Mouse (Mus musculus) heart, adult 8-10 months (tissue): ENCODE results near the gene Ccdc57. TPM values are rescaled to one million over a fixed set of nuclear protein-coding genes. Genes with fewer than 3 reads are reported as not detected.
A peak's percentile ranks its signal among the peaks of the same experiment; 100 is the strongest.

Source experiments
- DNase-seq: peaks from one replicate; pipeline ENCODE4 v3.0.0; 2022; ENCODE audit warnings: low spot score
- total RNA-seq, 4 experiments: library from RNA; stranded (reverse); gene quantifications; 2 replicates each; pipeline ENCODE4 v1.2.4; 2022

The Ccdc57 gene
- total RNA-seq, 4 experiments from 2014 or later, result 0.72 to 1.7 (median 1.2) TPM

DNA sequence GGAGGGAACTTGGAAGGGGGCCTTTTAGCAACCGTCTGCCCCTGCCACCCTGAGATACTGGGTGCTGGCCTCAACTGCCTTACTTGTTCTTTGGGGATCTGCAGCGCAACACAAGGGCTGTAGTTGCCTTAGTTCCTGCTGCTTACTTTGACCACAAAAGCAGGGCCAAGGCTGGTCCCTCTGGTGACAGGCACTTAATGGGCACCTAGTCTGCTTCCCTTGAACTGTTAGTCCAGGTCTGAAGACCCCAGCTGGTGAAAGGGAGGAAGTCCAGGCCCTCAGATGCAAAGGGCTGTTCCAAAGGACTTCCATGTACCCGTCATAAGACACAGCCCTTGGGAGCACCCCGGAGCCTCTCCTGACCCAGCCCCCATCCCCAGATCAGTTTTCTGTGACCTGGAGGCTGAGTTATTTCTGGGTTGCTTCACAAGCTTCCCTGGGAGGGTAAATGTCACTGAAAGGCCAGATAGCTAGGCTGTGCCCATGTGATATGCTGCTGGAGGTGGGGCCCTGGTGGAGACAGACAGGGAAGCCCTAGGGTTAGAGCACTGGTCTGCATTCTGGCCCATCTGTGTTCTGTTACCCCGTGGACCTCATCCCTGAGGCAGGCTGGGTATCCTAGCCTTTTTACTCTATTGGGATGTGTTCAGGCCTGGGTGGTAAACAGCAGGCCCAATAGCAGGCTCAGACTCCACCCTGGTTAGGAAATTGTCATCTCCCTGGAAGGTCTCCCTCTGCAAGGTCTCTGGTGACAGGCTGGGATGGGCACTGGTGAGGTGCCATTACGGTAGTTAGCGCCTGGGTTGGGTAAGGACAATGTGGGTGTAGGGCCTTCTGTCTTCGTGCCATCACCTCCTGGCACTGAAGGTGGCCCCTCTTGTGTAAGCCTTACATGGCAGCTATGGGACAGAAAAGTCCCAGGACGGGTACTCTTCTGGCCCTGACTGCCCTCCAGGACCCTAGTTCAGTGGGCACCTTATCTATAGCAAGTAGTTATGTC lies 19.4 kb upstream of the Ccdc57 start:
- DNase-seq, result no peak

DNA sequence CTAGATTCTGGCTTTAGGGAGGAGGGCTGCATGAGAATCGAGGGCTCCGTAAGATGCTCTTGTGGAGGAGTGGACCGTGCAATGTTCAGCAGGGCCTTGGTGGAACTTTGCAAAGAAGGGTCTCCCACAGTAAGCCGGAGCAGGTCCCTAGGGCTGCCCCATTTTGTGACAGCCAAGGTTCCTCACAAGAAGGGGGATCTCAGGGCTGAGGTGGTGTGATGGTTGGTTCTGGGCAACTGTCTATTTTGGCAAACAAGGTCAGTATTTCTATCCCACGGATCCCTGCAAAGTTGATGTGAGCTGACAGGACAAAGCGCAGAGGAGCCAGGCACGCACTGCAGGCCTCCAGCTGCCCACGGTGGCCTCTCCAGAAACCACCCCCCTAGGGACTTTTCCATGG lies 18.6 kb upstream of the Ccdc57 start:
- DNase-seq, result no peak

DNA sequence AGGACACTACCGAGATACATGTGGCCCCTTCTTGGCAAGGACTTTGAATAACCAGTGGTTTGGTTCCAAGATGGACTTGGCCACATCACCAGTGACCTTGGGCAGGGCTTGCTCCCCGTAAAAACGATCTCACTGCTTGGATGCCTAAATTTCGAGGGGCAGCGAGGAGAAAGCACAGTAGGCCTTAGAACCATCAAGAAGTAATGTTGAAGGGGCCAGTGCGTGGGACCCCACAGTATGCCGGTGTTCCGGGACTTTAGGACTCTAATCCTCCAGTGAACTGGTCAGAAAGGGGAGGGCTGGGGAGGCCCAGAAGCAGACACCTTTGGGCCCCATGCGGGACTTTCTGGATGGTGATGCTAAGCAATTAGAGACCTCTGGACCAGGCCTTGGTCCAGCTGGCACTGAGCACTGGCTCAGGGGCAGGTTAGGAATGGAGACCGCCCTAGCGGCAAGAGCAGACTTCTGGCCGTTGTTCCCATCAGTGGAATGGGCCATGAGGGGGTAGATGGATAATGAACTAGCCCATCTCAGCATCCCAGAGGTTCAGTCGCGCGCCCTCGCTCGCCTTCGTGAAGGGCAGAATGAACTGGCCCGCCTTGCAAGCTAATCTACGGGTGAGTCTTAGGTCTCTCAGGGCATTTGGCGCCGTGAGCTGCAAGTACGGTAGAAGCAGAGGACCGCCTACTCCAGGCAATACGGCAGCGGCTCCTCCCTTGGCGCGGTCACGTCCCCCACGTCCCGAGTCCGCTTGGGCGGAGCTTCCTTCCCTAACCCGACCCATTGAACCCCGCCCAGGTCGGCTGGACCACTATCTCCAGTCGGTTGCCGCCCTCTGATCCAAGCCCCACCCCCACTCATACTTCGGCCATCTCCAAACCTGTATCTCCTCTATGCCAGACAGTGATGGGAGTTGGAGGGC lies 17.9 kb upstream of the Ccdc57 start:
- DNase-seq, result peak; percentile 90

DNA sequence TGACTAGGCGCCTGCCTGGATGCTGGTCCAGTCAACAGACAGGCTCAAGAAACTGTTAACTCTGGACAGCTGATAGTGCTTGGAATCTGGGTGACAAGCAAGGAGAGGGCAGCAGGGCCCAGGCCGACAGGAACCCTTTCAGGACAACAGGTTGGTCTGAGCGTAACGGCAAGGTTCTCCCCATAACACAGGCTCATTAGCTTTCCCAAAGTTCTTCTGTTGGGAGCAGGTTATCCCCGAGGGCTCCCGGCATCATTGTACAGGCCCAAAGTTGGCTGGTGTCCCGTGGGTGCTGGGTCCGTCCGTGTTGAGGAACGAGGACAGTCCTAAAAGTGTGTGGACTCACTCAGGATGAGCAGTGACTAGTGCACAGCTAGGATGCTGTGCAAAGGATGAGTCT lies 17.2 kb upstream of the Ccdc57 start:
- no peak for DNase-seq

DNA sequence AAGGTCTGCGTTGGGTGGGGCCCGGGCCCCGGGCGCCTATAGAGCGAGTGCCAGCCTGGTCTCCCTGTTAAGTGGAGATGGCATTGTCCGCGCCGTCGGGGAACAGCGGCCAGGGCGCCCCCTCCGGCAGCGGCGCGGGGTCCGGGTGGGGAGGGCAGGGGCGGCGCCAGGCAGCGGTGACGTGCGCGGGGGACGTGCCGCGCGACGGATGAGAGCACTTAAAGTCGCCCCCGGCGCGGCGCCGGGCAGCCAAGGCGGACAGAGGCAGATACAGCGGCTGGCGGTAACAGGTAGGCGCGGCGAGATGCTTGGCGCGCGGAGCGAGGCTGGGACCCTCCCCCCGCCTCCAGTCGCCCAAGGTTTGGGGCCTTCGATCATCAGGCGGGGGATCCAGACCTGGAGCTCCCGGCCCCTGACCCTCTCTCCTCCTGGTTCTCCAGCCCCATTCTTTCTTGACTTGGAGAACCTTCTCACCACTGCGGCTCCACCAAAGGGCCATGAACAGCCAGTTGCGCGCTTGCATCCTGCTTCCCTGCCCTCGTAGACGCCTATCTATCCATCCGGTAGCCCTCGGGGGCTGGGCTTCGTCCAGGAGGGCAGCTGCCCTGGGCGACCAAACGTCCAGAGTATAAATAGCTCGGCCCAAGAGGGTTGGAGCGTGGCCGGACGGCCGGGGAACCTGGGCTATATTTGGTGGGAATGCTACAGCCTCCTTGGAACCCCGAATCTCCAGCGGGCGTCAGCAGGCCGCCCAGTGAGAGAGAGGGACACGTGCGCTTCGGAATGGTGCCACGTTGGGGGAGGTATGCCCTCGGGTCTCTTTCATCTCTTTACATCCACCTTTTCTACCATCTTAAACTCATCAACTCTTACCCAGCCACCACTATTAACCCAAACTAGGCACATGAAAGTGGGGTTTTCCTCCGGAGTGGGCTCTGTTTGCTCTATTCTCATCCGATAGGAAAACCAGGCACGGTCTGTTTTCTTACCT lies 16.5 kb upstream of the Ccdc57 start:
- no peak for DNase-seq

DNA sequence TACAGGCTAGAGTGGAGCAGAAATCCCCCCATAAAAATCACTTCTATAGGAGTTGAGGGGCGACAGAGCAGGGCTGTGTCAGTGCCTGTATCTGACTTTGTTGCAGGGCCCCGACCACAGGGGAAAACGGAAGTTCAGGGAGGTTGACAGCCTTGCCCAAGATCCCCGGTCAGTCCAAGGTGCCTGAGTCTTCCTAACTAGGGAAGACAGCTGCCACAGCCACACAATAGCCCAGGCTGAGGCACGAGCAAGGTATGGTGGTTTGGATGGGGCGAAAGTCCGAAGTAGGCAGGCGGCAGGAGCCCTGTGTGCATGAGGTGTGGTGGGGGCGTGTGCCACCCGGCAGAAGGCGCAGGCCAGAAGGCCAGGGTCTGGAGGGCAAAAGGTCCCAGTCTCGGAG lies 15.7 kb upstream of the Ccdc57 start, which contains the start of gene Slc16a3:
Gene Slc16a3, plus strand, starts transcription at position 153 of the 400 bp plus-strand sequence.
- DNase-seq, result no peak

DNA sequence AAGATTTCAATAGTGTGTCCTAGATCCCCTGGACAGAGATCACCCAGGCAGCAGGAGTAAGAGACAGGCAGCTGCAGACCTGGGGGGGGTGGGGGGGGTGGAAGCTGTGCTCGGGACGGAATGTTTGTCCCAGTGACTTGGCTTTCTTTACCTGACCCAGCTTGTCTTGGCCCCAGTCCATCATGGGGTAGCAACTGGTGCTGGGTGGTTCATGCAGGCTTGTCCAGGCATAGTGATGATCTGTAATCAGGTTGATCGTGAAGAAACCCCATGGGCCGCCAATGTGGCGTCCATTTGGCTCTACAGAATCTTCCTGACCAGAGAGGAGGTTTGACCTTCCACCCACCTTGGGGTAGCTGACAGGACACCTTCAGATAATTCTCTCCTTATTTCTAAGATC lies 13.3 kb upstream of the Ccdc57 start:
- DNase-seq, result no peak

DNA sequence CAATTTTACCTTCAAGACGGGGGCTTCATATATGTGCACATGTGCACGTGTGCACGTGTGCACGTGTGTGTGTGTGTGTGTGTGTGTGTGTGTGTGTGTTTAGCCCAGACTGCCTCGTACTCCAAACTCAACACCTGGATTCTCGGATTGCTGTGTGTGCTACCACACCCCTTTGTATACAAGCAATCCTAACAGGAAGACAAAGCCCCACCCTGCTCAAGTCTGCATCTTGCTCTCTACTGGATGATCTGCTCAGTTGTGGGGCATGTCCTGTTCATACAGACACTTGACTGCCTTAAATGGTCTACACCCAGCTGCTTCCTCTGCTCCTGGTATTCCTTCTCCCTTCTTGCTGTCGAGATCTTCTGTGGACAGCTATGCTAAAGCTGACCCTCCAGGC lies 12.6 kb upstream of the Ccdc57 start:
- DNase-seq, result no peak

DNA sequence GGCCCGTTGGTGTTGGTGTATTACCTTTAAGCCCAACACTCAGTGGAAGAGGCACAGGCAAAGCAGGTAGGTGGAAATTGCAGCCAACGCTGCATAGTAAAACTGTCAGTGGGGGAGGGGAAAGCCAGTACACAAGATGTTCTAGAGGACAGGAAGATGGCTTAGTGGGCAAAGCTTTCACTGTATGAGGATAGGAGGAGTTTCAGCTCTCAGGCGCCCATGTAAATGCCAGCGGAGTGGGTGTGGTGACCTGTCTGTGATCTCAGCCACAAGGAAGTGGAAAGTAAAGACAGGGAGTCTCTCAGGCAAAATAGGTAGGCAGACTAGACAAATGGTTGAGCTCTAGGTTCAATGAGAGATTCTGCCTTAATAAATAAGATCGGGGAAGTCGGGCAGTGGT lies 8.3 kb upstream of the Ccdc57 start:
- no peak for DNase-seq

DNA sequence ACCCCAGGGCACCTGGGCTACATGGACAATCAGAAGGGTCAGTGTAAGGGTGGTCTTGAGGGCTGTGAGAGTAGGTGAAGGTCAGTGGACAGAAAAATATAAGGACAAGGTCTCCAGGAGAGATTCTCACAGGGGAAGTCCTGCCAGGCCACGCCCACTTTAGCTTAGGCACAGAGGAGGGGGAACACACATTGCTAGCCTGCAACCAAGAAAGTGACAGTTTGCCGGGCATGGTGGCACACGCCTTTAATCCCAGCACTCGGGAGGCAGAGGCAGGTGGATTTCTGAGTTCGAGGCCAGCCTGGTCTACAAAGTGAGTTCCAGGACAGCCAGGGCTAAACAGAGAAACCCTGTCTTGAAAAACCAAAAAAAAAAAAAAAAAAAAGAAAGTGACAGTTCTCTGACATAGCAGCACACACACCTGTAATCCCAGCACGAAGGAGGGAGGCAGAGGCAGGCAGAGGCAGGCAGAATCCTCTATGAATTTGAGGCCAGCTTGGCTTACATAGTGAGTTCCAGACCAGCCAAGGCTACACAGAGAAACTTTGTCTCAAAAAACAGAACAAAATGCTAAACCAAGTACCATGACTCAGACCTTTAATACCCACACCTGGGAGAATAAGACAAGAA lies 7.2 kb upstream of the Ccdc57 start:
- no peak for DNase-seq

DNA sequence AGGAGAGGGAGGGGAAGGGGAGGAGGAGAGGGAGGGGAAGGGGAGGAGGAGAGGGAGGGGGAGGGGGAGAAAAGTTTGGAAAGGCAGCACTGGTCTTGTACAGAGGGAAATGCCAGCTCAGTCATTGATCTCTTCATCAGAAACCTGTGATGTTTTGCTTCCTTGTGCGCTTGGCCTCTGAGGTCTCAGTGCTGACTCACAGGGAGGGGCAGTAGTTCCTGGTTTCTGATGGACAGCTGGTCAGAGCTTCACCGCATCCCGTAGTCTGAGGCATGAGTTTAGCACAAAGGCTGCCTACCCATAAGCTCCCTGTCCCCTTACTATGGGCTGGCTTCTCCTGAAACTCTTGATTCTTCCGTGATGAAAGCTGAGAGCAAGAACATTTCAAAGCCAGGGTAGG lies 6.1 kb upstream of the Ccdc57 start:
- no peak for DNase-seq

DNA sequence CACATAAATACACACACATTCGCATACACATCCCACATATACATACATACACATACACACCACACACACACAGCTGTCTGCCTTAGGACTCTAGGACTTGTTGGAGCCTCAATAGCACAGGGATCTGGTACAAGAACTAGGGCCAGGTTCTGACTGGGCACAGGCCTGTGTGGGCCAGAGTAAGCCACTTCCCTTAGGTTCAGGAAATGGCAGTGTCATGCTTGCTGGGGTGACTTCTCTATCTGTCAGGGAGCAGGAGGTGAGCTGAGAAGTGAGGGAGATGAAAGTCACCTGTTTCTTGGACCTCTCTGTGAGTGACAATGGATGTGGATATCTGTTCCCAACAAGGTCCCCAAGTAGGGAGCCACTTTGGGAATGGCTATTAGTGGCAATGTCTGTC lies 5.3 kb upstream of the Ccdc57 start:
- no peak for DNase-seq

DNA sequence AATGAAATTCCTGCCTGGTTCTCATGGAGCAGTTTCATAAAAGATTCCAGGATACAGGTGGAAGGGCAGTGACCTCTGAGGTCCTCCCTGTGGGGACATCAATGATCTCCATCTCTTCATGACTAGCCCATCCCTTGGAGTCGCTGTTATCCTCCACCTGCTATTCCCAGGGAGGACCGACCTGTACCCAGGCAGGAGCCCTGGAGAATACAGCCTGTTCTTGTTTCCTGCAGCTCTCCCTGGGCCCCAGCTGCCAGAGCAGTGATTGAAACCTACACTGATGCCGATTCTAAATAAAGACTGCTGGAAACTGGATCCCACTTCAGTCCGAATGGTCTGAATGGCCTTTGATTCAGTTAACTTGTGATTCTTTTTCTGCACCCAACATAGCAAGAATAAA lies 1.2 kb downstream of the Ccdc57 start:
- DNase-seq, result no peak

DNA sequence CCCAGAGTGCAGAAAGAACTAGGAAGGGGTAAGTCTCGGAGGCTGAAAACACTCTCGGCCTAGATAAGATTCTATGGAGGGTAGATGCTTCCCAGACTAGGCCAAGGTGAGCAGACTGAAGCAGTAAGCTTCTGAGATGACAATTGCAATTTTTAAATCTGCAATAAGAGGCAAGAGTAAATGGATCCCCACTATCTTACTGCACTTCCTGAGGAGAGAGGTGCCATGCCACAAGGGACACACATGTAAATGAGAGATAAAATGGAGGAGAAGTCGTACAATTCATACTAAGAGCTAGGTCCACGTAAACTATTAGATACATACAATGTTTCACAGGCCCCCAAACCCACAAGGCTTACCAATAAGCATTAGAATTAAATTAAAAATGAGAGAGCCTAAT lies 4.2 kb downstream of the Ccdc57 start:
- DNase-seq, result no peak

DNA sequence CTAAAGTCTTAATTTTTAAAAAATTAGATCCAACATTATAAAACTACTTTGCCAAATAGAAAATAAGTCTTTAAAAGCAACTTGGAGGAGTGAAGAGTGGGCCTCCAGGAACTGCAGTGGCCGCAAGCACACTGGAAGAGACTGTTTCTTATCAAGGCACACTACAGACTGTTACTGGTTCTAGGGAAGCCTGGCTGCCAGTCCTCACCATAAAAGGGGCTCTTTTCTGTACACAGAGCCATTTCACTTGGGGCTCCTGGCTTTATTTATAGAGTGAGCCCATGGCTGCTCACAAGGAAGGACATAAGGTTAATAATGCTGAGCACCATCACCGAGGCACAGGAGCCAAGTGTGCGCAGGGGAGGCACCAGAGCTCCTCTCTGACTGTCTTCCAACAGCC lies 10.1 kb downstream of the Ccdc57 start:
- DNase-seq, result no peak

DNA sequence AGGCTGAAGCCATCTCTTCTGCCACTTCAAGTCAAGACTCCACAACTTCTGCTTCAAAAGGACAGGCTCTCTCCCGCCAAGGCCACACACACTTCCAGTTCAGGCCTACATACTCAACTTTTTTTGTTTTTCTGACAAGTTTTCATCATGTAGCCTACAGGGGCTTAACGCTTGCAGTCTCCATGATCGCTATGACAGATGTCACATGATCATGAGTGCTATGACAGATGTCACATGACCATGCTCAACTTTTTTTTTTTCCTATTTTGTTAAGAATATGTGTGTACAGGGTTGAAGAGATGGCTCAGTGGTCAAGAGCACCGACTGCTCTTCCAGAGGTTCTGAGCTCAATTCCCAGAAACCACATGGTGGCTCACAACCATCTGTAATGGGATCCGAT lies 14.9 kb downstream of the Ccdc57 start:
- DNase-seq, result no peak

DNA sequence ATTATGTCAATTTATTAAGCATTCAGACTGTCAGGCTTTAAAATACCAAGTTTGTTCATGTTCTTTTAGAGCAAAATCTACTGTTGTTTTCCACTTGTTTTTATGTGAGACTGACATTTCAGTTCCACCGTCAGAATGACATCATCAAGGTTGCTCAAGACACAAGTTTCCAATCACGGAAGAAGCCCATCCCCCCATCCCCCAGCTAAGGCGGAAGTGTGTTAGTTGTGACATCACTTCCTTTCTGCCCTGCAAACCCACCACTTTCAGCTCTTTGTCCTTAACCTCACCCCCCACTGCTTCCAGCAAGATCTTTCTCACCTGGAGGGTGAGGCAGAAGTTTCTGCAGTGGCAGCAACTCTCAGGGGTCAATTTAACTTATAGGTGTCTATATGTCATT lies 16.2 kb downstream of the Ccdc57 start:
- DNase-seq, result no peak

DNA sequence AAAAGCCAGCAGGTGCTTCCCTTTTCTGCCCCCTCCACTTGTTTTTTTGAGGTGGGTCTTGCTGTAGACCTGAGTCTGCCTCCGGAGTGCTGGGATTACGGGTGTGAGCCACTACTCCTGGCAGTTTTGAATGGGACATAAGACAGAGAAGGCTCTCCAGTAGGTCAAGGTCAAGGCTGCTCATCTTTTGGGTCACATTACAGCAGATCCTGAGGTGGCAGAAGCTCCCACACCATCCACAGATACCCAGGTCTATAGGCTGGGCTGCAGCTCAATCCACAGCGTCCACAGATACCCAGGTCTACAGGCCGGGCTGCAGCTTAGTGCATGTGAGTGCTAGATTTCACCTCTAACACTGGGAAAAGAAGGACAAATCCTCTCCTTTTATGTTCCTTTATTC lies 18.9 kb downstream of the Ccdc57 start:
- no peak for DNase-seq

DNA sequence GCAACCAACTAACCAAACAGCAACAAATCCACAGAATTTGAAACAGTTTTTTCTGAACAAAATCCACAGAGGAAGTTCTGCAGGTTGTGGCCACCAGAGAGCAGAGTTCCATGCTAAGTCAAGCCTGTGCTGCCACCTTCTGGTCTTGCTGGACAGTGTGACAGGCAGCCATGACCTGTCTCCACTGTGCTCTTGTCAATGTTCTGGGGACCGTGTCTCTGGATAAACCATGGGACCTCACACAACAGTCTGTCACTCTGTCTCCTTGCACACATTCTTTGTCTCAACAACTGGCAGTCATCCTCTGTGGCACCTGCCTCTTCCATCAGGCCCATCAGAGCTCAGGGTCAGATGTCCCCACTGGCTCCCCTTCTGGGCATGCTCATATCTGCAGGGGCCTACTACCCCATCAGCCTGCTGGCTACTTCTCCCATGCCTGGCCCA lies 27.2 kb downstream of the Ccdc57 start:
- peak; percentile 65 for DNase-seq

DNA sequence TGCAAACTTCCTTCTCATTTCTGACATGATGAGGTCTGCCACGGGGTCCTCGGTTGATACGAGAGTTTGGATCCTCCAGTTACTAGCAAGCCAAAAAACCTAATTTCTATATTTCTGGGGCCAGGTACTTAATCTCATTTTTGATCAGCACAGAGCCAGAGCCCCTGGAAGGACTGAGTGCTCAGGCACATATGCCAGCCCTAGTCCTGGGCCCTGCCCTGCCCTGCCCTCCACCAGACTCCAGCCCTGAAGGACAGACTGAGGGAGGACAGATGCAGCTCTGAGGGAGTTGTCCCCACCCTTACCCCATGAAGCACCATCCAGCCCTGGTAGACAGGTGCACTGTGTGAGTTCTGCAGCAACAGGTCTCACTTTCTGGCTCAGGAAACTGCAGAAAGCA lies 28.1 kb downstream of the Ccdc57 start:
- no peak for DNase-seq
